Mouse (Mus musculus): ENCODE results near the gene Olfr292. TPM values are rescaled to one million over a fixed set of nuclear protein-coding genes. Genes with fewer than 3 reads are reported as not detected.

The Olfr292 gene
- not detected in 2 replicates for polyA plus RNA-seq (2014; fragmentation: Nextera tagmentation; extraction: Ambion mirVana)

- no peak within 1 kb of the TSS for H3K27ac ChIP-seq (ENCODE audit: low read length)
- ATAC-seq (ENCODE audit: insufficient number of reproducible peaks, insufficient read depth, low FRiP score, low read depth), result no peak
- H3K36me3 ChIP-seq (ENCODE audit: control insufficient read depth, insufficient read depth, low read length), result no peaks in the 10 kb centered on the region
- no peaks in the 10 kb centered on the region for H3K27me3 ChIP-seq (ENCODE audit: control insufficient read depth, insufficient read depth, low read length)
- no peaks in the 10 kb centered on the region for H3K4me1 ChIP-seq (ENCODE audit: control insufficient read depth, insufficient read depth, low read length)
- H3K4me2 ChIP-seq (replicated peaks; ENCODE audit: low read depth, low read length), result no peak within 1 kb of the TSS
- no peak within 1 kb of the TSS for H3K4me3 ChIP-seq (ENCODE audit: low read depth, low read length)
- H3K9me3 ChIP-seq (ENCODE audit: control insufficient read depth, low read depth, low read length), result no peaks in the 10 kb centered on the region
- H3K9ac ChIP-seq (replicated peaks; ENCODE audit: low read depth, low read length), result no peak within 1 kb of the TSS
Measured at GRCm38 (mm10) chr7:86688030-86688429, at the start of gene Olfr292. TSS of gene Olfr292 (plus strand) at chr7:86688330.

GRCm38 (mm10) chr7:86648761-86649160, 39.4 kb upstream of the Olfr292 start, which contains the start of gene Olfr293:
TSS of gene Olfr293 (plus strand) at chr7:86649061.
- Histone ChIP-seq H3K9ac (replicated peaks; ENCODE audit: low read depth, low read length) (no peak within 1 kb of the TSS), H3K27ac (ENCODE audit: low read length) (no peak within 1 kb of the TSS), H3K4me3 (ENCODE audit: low read depth, low read length) (no peak within 1 kb of the TSS), H3K4me1 (ENCODE audit: control insufficient read depth, insufficient read depth, low read length) (no peaks in the 10 kb centered on the region), H3K4me2 (replicated peaks; ENCODE audit: low read depth, low read length) (no peak within 1 kb of the TSS), H3K36me3 (ENCODE audit: control insufficient read depth, insufficient read depth, low read length) (no peaks in the 10 kb centered on the region), H3K9me3 (ENCODE audit: control insufficient read depth, low read depth, low read length) (no peaks in the 10 kb centered on the region), H3K27me3 (ENCODE audit: control insufficient read depth, insufficient read depth, low read length) (no peaks in the 10 kb centered on the region)
- WGBS, result 94% methylated on average over 4 of the region's 4 CpGs
- no peak for ATAC-seq (ENCODE audit: insufficient number of reproducible peaks, insufficient read depth, low FRiP score, low read depth)

DNA sequence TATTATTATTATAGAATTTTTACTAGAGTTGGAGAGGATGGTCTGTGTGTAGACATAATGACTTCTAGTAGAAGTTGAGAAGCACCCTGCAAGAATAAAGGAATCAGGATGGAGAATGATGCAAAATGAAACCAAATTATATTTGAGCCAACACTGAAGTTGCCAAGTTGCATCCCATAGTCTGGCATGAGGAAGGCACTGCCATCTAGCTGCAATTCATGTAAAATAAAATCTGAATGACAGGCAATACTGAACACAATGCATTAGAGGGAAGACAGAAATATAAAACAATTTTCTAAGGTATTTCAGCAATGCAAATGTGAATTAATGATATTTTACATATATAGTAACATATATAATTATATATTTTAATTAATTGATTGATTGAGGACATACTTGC, 36.9 kb downstream of the Olfr292 start:
- Histone ChIP-seq H3K27ac (ENCODE audit: low read length) (no peak overlapping the region), H3K36me3 (ENCODE audit: control insufficient read depth, insufficient read depth, low read length) (no peaks in the 10 kb centered on the region), H3K4me3 (ENCODE audit: low read depth, low read length) (no peak overlapping the region), H3K4me1 (ENCODE audit: control insufficient read depth, insufficient read depth, low read length) (no peaks in the 10 kb centered on the region), H3K9me3 (ENCODE audit: control insufficient read depth, low read depth, low read length) (no peaks in the 10 kb centered on the region), H3K27me3 (ENCODE audit: control insufficient read depth, insufficient read depth, low read length) (no peaks in the 10 kb centered on the region), H3K4me2 (replicated peaks; ENCODE audit: low read depth, low read length) (no peak overlapping the region), H3K9ac (replicated peaks; ENCODE audit: low read depth, low read length) (no peak overlapping the region)
- ATAC-seq (ENCODE audit: insufficient number of reproducible peaks, insufficient read depth, low FRiP score, low read depth), result no peak

Other genes with a start within 250 kb of the Olfr292 start
- not detected in 2 replicates for gene Olfr299, start 228.4 kb upstream of the Olfr292 start, polyA plus RNA-seq (2014; fragmentation: Nextera tagmentation; extraction: Ambion mirVana)
- not detected in 2 replicates for gene Olfr298, start 195.8 kb upstream of the Olfr292 start, polyA plus RNA-seq (2014; fragmentation: Nextera tagmentation; extraction: Ambion mirVana)
- not detected in 2 replicates for gene Olfr297, start 168.4 kb upstream of the Olfr292 start, polyA plus RNA-seq (2014; fragmentation: Nextera tagmentation; extraction: Ambion mirVana)
- not detected in 2 replicates for gene Olfr295, start 104.5 kb upstream of the Olfr292 start, polyA plus RNA-seq (2014; fragmentation: Nextera tagmentation; extraction: Ambion mirVana)
- not detected in 2 replicates for gene Olfr294, start 71.7 kb upstream of the Olfr292 start, polyA plus RNA-seq (2014; fragmentation: Nextera tagmentation; extraction: Ambion mirVana)
- gene Olfr293, start 39.3 kb upstream of the Olfr292 start, polyA plus RNA-seq (2014; fragmentation: Nextera tagmentation; extraction: Ambion mirVana), result not detected in 2 replicates
- not detected in 2 replicates for gene Folh1, start 87.6 kb downstream of the Olfr292 start, polyA plus RNA-seq (2014; fragmentation: Nextera tagmentation; extraction: Ambion mirVana)
- gene Vmn2r77, start 106.7 kb downstream of the Olfr292 start, polyA plus RNA-seq (2014; fragmentation: Nextera tagmentation; extraction: Ambion mirVana), result not detected in 2 replicates
- gene Vmn2r78, start 226.8 kb downstream of the Olfr292 start, polyA plus RNA-seq (2014; fragmentation: Nextera tagmentation; extraction: Ambion mirVana), result not detected in 2 replicates